Mouse (Mus musculus) right cerebral cortex, postnatal 10 days (tissue): ENCODE measurements around the gene Rreb1.
"Not testable (repeated sequence)": the region's sequence is repeated elsewhere in the genome, so short reads cannot be mapped to it uniquely, and the experiment has no call there.

Source experiments
- DNase-seq, 2 experiments: peaks; one replicate each; pipeline ENCODE4 v3.0.0; 2021; ENCODE audit warnings: low spot score in 2 of 2

Gene Rreb1

DNA sequence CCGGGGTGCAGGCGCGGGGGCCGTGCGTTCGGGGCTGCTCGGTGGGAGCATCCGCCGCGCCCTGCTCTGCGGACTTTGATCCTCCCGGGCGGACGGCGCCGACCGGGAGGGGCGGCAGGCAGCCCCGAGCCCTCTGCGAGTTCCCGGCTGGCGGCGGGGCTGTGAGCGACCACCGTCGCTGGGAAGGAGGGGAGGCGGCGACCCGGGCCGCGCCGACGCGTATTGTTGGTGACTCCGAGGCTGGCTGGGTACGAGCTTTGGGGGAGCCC is 48.7 kb downstream of the Rreb1 start:
- no peak for DNase-seq

- DNase-seq: peak; percentile 31 to 39
Measured at GRCm38 (mm10) chr13:37827263-37827995, 49.2 kb downstream of the Rreb1 start.

DNA sequence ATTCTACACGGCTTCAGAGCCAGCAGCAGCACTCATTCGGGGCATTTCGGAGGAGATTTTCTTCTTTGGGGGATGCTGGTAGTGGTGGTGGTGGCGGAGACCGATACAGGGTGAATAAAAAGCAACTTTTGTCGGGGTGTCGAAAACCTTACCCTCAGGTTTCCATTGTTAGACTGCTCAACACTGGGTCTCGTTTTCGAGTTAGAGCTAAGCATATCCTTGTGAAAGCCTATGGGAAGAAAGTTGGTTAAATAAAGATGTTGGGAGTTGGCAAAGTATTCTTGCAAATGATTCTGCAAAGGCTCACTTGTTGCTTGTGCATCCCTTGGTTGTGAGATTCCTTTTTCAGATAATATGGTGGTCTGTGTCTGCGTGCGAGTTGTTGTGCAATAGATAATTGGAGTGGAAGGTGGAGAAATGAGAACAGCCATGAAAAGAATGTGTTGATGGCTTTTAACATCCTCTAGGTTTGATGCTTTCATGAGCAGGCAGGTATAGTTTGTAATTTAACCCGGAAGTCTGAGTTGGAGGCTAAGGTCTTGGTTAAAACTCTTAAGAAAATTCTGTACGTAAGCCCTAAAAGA is 49.9 kb downstream of the Rreb1 start:
- no peak for DNase-seq

- DNase-seq: no peak
Measured at GRCm38 (mm10) chr13:37828928-37829327, 50.7 kb downstream of the Rreb1 start.

DNA sequence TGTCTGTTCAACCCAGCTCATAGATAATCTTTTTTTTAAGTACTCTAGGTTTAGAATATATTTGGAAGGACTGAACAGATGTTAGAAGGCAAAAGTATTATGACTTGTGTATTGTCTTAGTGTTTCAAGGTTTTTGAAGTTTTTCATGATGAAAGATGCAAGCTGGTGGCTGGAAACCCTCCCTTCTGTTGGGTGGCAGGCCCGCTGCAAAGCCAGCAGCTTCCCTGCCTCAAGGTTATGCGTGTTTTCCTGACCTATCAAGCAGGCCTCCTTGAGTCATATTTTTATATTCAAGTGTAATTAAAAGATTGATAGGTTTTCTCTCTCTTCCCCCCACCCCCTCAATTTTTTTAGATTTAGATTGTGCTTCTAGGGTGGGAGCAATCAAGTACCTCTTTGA is 52.1 kb downstream of the Rreb1 start:
- no peak for DNase-seq

DNA sequence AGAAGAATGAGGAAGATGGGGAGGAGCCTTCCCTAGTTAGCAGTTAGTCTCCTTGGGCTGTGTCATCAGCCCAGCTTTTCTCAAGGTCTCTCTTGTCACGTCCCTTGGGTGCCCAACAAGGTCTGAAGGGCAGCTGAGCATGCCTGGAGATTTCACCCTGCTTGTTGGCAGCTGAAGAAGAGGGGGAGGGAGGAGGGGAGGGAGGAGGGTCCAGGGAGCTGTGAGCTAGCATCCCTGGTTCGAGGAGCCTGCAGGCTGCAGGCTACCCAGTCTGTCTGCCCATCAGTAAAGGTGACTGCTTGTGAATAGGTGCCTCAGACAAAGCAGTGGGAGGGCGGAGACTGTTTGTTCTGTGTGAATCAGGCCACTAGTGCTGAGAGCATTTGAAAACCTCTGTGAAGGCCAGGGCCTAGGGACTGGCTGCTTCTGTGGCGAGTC is 52.7 kb downstream of the Rreb1 start:
- no peak for DNase-seq

DNA sequence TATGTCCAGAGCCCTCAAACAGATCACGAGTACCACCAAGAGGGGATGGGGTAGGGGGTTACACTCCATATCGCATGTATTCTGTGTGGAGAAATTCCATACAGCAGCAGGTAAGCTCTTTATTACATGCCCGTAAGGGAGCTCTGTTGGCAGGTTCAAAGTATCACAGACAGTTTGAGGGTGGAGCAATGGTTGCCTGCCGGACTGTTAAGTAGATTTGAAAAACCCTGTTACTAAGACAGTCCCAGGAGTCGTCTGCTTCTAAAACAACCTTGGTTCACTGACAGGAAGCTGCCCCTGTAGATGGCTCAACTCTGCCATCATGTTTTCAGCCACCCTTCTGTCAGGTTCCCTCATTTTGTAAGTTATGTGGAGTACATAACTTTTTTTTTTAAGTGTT is 54.3 kb downstream of the Rreb1 start:
- DNase-seq: no peak

DNA sequence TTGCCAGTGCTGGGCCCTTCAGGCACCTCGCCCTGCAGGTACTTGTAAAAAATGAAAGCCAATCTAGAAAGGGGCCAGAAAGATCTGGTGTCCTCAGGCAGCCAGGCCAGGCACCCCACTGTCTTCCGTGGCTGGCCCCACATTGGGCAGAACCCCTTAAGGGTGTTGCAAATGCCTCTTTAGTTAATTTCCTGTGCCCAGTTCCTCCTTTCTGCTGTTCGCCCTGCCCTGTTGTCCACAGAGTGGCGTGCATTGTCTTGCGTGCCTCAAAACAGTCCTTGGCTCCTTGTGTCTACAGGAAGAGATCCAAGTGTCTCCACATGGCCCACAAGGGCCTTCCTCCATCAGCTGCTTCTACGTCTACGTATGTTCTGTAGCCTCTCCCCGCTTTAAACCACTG is 55.3 kb downstream of the Rreb1 start:
- DNase-seq: no peak

DNA sequence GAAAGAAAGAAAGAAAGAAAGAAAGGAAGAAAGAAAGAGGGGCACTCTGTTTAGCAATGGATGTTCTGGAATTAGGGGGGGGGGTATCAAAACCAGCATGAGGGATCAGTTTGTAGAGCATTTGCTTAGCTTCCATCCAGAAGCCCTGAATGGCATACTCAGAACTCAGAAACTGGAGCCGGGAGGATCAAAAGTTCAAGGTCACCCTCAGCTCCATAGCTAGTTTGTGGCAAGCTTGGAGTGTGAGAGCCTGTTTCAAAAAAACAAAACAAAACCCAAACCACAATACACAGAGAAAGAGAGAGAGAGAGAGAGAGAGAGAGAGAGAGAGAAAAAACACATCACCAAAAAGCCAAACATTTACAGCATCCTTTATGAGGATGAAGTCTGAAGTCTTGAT is 57.1 kb downstream of the Rreb1 start:
- no peak for DNase-seq

DNA sequence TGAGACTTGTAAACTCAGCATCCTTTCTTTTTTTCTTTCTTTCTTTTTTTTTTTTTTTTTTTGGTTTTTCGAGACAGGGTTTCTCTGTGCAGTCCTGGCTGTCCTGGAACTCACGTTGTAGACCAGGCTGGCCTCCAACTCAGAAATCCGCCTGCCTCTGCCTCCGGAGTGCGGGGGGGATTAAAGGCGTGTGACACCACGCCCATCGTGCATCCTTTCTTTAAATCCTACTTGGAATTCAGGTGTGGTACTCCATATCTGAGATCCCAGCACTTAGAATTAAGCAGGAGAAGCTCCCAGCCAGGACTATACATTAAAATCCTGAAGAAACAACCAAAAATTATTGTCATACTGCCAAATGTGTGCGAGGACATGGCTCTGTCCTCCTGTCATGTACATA is 57.6 kb downstream of the Rreb1 start:
- DNase-seq: not testable (repeated sequence)

GRCm38 (mm10) chr13:37837372-37837771 is 59.2 kb downstream of the Rreb1 start:
- no peak for DNase-seq

GRCm38 (mm10) chr13:37838260-37839183 is 60.3 kb downstream of the Rreb1 start:
- no peak for DNase-seq

DNA sequence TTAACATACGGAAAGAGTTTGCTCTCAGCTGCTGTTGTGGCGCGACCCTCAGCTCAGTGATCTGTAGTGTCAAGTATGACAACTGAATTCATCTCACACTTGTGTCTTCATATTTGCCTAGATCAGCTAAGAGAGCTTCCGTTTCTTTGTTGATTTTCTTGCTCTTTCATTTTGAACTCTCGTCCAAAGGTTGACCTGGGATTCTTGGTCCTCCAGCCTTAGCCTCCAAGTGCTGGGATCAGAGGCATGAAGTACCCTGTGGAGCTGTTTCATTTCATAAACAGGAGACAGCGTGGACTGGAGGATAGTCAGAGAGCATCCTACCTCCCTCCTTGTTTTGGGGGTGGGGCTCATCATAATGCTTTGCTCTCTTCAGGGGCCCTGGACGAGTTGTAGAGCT is 65.0 kb downstream of the Rreb1 start:
- DNase-seq: no peak

DNA sequence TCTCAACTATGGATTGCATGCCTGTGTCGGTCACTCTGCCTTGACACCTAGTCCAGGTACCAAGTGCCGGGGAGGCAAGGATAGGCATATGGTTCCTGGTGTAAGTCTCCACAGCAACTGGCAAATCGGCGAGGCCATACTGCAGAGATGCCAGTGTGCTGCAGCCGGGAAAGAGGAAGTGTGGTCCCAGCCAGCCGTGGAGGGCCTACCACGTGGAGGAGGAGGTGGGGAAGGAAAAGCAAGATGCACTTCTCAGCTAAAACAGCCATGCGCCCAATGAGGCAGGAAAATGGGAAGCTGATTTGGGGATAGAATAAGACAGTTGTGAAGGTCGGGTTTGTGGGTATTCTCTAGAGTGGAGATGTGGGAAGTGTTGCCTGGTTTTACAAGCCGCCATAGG is 65.6 kb downstream of the Rreb1 start:
- DNase-seq: no peak

DNA sequence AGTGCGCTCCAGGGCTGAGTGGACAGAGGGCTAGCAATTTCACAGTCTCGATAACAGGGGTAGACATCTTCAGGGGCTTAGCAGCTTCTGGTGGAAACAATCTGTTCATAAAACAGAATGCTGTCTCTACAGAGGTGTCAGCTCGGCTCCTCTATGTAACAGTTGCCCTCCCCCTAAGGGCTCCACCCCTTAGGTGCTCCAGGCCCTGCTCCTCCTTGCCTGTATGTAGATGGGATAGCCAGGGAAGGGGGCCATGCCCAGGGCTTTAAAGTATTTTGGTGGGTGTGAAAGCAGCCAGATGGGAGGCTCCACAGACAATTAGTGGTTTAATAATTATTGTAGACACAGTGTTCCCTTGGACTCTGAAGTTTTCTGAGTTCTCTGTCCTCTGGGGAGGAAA is 67.0 kb downstream of the Rreb1 start:
- no peak for DNase-seq

DNA sequence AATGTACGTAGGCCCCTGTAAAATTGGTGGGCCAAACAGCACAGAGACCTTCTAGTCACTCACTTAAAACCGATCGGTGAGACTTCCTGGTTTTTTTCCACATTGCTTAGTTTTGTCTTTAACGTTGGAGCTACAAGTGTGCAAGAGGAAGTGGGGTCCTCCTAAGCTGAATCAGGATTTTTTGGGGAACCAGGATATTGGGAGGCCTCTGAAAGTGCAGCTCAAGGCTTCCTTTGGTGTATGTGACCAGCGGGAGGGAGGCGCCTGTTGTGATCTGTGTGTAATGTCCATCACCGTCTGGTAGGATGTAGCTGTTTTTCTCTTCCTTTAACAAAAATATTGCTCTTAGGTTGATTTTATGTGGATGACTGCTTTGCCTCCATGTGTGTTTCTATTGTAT is 67.4 kb downstream of the Rreb1 start:
- DNase-seq: no peak

GRCm38 (mm10) chr13:37846507-37846906 is 68.3 kb downstream of the Rreb1 start:
- DNase-seq: no peak

- DNase-seq: no peak
Measured at GRCm38 (mm10) chr13:37846962-37847570, 68.9 kb downstream of the Rreb1 start.

GRCm38 (mm10) chr13:37847601-37848358 is 69.6 kb downstream of the Rreb1 start:
- DNase-seq: no peak

GRCm38 (mm10) chr13:37848438-37848837 is 70.2 kb downstream of the Rreb1 start:
- DNase-seq: no peak

- DNase-seq: no peak
Measured at GRCm38 (mm10) chr13:37851617-37852016, 73.4 kb downstream of the Rreb1 start.

GRCm38 (mm10) chr13:37852850-37853249 is 74.7 kb downstream of the Rreb1 start:
- no peak for DNase-seq
